Mouse (Mus musculus): ENCODE data around the gene Setd1a. TPM values are rescaled to one million over a fixed set of nuclear protein-coding genes. Genes with fewer than 3 reads are reported as not detected.

The Setd1a gene
- total RNA-seq, 2 experiments from 2014 or later = 21.2 to 26.2 TPM

- peak; percentile 96 for DNase-seq
These were observed 24.1 kb downstream of the Setd1a start, which contains the start of gene Hsd3b7 for GRCm38 (mm10) chr7:127800435-127801009. Gene Hsd3b7 (plus strand): TSS chr7:127800604.

GRCm38 (mm10) chr7:127801010-127801621 lies 24.6 kb downstream of the Setd1a start:
- DNase-seq = no peak

GRCm38 (mm10) chr7:127802313-127802712 lies 25.8 kb downstream of the Setd1a start:
- DNase-seq = no peak

DNA sequence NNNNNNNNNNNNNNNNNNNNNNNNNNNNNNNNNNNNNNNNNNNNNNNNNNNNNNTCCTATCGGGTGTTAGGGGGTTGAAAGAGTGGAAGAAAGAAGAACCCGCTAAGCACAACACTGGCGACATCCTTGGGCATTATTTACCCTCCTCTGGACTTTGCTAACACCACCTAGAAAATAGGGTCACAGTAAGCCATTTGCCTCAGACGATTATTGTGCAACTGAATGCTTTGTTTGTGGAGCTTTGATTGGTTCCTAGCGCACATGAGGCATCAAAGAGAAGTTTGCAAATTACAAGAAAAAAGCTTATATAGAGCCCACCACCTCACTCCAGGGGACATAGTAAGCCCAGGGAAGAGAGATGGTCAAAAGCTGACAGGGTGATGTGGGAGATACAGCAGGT lies 32.4 kb downstream of the Setd1a start:
- no peak for DNase-seq

GRCm38 (mm10) chr7:127809846-127810245 lies 33.4 kb downstream of the Setd1a start:
- DNase-seq = no peak

- no peak for DNase-seq
These were observed 34.2 kb downstream of the Setd1a start for GRCm38 (mm10) chr7:127810650-127811049.

DNA sequence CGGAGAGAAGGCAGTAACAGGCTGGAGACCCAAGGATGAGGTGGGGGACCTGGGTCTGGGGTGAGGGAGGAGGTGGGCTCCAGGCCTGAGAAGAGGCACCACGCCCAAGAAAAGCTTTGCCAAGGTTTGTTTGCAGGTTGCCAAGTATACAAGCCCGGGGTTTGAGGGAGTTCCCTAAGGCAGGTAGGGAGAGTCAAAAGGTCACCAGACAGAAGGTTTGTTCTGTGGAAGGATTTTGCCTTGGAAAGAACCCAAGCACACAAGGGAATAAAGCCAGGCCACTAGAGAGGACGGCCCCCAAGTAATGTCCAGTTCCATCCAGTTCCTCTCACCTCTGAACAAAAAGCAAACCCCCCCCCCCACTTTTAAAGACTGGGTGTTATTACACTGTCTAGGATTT lies 34.8 kb downstream of the Setd1a start:
- no peak for DNase-seq

DNA sequence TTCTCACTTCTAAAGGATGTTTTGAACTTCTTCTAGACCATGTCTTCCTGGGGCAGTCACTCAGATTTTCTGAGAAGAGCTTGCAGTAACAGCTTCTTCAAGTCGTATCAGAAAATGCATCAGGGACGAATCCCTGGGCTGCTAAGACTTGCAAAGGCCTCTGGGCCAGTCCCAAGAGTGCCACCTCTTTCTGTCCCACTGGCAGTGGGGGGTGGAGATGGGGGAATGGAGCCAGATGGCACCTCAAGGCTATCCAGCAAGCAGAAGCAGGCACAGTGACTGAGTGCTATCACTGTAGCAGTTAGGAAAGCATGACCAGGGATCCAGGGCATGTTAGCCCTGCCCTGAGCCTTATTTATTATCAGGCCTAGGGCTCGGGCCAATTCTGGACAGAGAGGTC lies 35.8 kb downstream of the Setd1a start:
- no peak for DNase-seq

DNA sequence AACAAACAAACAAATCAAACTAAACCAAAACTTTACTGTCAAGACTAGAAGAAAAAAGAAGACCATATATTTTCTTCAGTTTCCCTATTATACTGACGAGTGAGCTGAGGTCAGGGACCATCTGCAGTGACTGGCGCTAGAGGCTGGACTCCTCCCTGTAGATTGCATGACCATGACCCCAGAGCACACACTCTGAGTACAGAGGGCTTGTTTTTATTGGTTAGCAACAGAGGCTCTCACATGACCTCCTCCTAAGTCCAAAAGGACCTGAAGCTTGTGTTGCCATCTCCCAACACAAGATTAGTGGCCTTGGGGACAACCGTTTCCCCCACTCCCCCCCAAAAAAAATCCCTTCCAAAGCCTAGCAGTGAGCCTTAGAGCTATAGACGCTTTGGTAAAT lies 37.4 kb downstream of the Setd1a start:
- DNase-seq = no peak

GRCm38 (mm10) chr7:127814241-127814921 lies 37.9 kb downstream of the Setd1a start:
- DNase-seq = peak; percentile 75

DNA sequence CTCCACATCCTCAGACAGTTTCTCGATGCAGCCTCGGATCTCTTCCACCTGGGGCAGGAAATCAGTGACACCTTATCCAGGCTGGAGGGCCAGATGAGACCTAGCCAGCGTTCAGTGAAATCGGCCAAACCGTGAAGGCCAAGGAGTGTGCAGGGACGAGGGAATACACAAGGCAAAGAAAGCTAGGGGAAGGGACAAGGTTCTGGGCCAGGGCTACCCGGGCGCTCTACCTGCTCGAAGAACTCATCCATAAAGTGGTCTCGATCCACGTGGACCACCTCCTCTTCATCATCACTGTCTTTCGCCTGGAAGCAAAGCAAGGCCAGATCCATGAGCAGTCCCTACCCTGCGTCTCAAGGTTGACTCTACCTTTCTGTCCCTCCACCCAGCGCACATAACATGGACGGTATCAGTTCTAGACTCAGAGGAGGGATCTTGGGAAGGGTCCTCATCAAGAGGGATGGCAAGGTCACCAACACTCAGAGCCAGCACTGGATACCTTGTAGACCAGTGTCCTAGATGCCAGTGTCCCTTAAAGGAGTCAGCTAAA lies 38.7 kb downstream of the Setd1a start:
- no peak for DNase-seq

DNA sequence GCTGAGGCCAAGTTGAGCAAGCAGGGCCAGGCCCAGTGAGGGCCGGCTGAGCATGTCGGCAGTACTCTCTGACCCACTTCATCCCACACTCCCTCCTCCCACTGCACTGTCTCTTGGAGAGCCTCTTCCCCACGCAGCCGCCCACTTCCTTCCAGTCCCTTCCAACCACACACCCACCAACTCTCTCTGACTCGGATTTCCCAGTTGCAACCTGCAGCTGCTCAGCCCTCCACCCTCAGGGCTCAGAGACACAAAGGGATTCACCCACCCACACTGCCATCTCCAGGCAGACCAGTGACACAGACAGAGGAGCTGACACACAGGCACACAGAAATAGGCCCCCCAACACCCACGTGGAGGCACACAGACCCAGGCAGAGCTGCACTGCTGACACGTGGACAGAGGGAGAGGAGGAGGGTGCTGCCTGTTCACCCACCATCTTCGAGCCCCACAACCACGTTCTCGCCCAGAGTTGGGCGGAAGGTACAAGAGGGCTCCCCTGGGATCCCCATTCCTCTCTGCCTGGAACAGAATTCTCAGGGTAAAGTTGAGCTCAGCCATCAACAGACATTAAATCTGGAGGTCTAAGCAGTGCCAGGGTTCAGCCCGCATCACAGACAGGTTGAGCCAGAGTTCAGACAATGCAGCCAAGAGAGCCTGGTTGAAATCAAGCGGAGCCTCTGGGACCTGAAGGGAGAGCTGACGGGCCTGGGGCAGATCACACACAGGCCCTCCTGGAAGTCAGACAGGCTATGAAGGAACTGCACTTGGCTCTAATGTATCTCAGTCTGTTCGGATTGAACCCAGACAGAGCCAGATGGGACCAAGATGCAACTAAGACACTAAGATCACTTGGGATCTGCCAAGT lies 39.7 kb downstream of the Setd1a start:
- peak; percentile 44 for DNase-seq

GRCm38 (mm10) chr7:127817053-127817452 lies 40.6 kb downstream of the Setd1a start:
- no peak for DNase-seq

GRCm38 (mm10) chr7:127817776-127818175 lies 41.3 kb downstream of the Setd1a start:
- no peak for DNase-seq

- DNase-seq = no peak
These were observed 44.5 kb downstream of the Setd1a start for GRCm38 (mm10) chr7:127820836-127821509.

DNA sequence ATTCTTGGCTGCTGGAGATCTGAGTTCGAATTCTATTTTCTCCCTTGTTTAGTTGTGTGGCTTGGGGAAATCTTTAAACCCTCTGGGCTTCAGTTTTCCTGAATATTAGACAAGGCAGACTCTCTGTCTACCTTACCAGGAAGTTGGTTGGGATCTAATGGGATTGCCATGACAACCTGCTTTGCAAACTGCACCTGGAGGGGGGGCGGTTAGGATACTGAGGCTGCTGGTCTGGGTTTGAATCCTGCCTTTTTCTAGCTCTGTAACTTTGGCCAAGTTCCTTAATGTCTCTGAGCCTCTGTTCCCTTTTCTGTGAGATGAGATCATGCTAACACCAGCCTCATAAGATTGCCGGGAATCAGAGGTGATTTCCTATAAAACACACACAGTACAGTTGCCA lies 46.0 kb downstream of the Setd1a start:
- no peak for DNase-seq

DNA sequence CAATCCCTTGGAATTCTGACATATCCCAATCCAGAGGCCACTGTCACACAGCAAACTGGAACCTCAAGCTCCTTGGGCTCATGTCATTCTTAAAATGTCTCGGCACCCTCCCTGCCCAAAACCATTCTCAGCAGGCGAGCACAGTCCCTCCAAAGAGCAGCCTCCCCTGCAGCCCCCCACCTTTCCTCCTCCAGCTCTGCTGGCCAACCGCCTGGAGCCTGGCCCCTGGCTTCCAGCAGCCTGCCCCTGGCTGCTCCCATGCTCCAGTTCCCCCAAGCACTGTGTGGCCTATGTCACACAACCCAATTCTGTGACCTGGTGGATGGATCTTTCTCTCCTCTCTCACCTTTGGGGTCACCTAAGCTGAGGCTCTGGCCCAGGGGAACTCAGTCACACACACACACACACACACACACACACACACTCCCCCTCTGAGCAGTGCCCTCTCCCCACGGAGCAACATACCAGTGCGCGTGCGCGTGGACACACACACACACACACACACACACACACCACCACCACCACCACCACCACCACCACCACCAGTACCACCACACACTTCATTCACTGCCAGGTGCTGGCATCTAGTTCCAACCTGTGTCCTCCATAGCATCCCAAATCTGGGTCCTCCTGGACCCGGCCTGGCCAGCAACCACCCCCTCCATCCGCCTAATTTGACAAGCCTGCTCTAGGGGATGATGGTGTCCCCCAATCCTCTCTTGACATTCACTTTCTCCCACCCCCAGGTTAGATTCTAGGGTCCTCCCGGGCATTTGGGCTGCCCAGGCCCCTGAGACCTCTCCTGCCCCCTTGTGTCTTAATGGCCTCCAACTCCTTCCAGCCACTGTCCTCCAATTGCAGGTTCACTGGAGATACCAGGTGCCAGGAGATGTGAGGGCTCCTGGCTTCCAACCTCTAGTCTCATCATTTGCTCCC lies 47.0 kb downstream of the Setd1a start:
- no peak for DNase-seq

DNA sequence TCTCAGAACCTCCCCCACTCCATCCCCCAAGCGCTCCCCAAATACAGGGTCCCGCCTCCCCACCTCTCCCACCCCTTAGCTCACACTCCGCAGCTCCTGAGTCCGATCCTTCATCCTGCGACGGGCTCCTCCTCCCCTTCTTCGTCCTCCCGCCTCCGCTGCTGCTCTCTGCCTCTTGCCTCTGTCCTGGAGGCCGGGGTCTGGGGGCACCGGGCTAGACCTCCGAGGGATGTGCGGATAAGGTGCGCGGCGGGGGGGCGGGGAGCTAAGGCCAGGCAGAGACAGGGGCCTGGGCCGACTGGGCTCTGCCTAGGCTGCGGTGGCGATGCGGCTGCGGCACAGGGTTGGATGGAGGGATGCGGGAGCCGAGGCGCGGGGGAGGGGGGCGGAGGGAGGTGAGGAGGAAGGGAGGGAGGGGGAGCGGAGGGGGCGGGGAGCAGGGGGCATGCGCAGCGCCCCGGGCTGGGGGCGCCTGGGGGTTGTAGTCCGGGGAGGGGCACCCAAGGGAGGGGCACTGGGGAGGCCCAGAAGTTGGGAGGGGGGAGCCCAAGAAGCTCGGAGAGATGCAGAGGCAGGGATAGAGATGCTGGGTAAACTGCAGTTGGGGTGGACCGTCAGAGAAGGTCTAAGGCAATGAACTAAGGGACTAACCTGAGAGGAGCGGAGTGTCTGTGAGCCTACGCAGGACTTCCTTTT lies 47.9 kb downstream of the Setd1a start, which contains the start of the genes Stx4a and Stx1b:
Gene Stx4a (plus strand): TSS at position 119 of the 696 bp plus-strand sequence.
Gene Stx1b (minus strand): TSS at position 374 of the 696 bp plus-strand sequence.
- DNase-seq = peak; percentile 60

- DNase-seq = no peak
These were observed 59.1 kb downstream of the Setd1a start for GRCm38 (mm10) chr7:127835550-127835949.

GRCm38 (mm10) chr7:127837473-127837872 lies 61.0 kb downstream of the Setd1a start:
- no peak for DNase-seq
